Mouse (Mus musculus) midbrain, postnatal 0 days (tissue): ENCODE data around the gene Tceal8. TPM values are rescaled to one million over a fixed set of nuclear protein-coding genes. Genes with fewer than 3 reads are reported as not detected.

Source experiments
- ATAC-seq: fragments of 200-750 bp; cut with Nextera tagmentation; 2 replicates; pipeline ENCODE4 v1.8.0; 2017; ENCODE audit warnings: moderate number of reproducible peaks, mild to moderate bottlenecking, moderate TSS enrichment, moderate library complexity; ENCODE audit not compliant: low FRiP score
- DNase-seq: peaks from one replicate; pipeline ENCODE4 v3.0.0-alpha.2; 2015; ENCODE audit warnings: low spot score
- H3K27ac ChIP-seq: fragments of 300-500 bp; sonication (generic); 2 replicates; pipeline ENCODE4 v1.5.1; 2014; ENCODE audit warnings: low read depth, mild to moderate bottlenecking, low read length, mixed read lengths
- H3K27me3 ChIP-seq: fragments of 300-500 bp; sonication (generic); 2 replicates; pipeline ENCODE4 v1.6.1; 2014; ENCODE audit warnings: low read length, control low read depth, mixed read lengths; ENCODE audit not compliant: insufficient read depth
- H3K36me3 ChIP-seq: fragments of 300-500 bp; sonication (generic); 2 replicates; pipeline ENCODE4 v1.6.1; 2014; ENCODE audit warnings: low read length, control low read depth, mixed read lengths; ENCODE audit not compliant: insufficient read depth
- H3K4me1 ChIP-seq: fragments of 300-500 bp; sonication (generic); 2 replicates; pipeline ENCODE4 v1.6.1; 2014; ENCODE audit warnings: mild to moderate bottlenecking, control low read depth, antibody characterized with exemption, low read length, mixed read lengths; ENCODE audit not compliant: insufficient read depth
- H3K4me2 ChIP-seq: fragments of 300-500 bp; sonication (generic); 2 replicates; pipeline ENCODE4 v1.6.1; 2014; ENCODE audit warnings: low read depth, mild to moderate bottlenecking, low read length, mixed read lengths; ENCODE audit not compliant: poor library complexity, severe bottlenecking
- H3K4me3 ChIP-seq: fragments of 300-500 bp; sonication (generic); 2 replicates; pipeline ENCODE4 v1.5.1; 2014; ENCODE audit warnings: low read depth, mild to moderate bottlenecking, low read length, moderate library complexity
- H3K9ac ChIP-seq: fragments of 300-500 bp; sonication (generic); replicated peaks from 2 replicates; pipeline ENCODE4 v1.6.1; 2014; ENCODE audit warnings: mild to moderate bottlenecking, low read length, moderate library complexity, mixed read lengths; ENCODE audit not compliant: poor library complexity, severe bottlenecking
- H3K9me3 ChIP-seq: fragments of 300-500 bp; sonication (generic); 2 replicates; pipeline ENCODE4 v1.6.1; 2016; ENCODE audit warnings: low read length, control low read depth
- CTCF ChIP-seq: IDR thresholded peaks from 2 replicates; pipeline ENCODE4 v1.5.1; 2016; ENCODE audit warnings: antibody characterized with exemption, mild to moderate bottlenecking
- WGBS: fragments of 180-500 bp; shearing (Covaris S2); extraction: QIAGEN DNeasy Blood & Tissue Kit; methylation state at CpG from one replicate; pipeline ENCODE4 v1.1.7; 2014; 5-methylcytosine and 5-hydroxymethylcytosine counted together
- polyA plus RNA-seq: library from polyadenylated mRNA; unstranded; fragments of >200 nt; fragmentation: Nextera tagmentation; extraction: Ambion mirVana; gene quantifications from 2 replicates; pipeline ENCODE4 v1.2.1, GENCODE M21; 2015
- total RNA-seq: library from RNA; depleted of rRNA; stranded (reverse); fragments of >200 nt; gene quantifications from 2 replicates; pipeline ENCODE4 v1.2.3, GENCODE M21; 2014

The Tceal8 gene
- total and polyA plus RNA-seq, 2 experiments from 2014 or later = 84.0 to 135 TPM

DNA sequence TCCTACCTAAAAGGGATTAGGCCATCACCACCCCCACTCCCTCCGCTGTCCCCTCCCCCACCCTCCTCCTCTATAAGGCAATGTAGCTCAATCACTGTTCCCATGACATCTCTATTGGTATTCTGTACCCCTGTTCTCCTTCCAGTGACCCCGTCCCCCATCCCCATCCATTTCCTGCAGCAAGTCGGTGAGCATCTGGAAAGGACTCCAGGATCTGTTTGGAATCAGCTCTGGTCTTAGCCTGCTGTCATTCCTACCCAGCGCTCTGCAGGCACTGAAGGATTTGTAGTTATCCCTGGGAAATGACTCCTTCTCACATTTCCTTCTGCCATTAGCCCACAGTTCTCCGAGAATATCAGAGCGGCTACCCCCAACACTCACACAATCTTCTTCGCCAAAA lies 31.1 kb upstream of the Tceal8 start:
- H3K4me1 ChIP-seq = no peaks in the 10 kb centered on the region
- peak overlapping the region; percentile 49 for H3K4me2 ChIP-seq
- H3K9ac ChIP-seq = peak overlapping the region; percentile 62
- H3K27ac ChIP-seq = peak overlapping the region; percentile 73
- peak overlapping the region; percentile 45 for H3K4me3 ChIP-seq
- H3K36me3 ChIP-seq = no peaks in the 10 kb centered on the region
- peak; percentile 59 for ATAC-seq
- WGBS = 24% methylated on average over 7 of the region's 7 CpGs
- no peaks in the 10 kb centered on the region for H3K9me3 ChIP-seq
- H3K27me3 ChIP-seq = no peaks in the 10 kb centered on the region
- TF ChIP-seq CTCF = no peak
- peak; percentile 3 for DNase-seq

DNA sequence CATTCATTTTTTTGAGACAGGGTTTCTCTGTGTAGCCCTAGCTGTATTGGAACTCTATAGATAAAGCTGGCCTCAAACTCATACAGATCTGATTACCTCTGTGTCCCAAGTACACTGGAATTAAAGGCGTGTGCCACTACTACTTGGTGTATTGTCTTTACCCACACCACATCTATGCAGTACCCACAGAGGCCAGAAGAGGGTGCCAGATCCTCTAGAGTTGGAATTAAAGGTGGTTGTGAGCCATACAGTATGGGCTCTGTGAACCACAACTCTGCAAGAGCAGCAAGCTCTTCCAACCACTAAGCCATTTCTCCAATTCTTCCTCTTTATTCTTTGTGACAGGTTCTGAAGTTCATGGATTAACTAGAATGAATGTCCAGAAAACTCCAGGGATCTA lies 24.7 kb upstream of the Tceal8 start:
- Histone ChIP-seq H3K9ac (no peak overlapping the region), H3K4me1 (no peaks in the 10 kb centered on the region), H3K4me2 (no peak overlapping the region), H3K27me3 (no peaks in the 10 kb centered on the region), H3K9me3 (no peaks in the 10 kb centered on the region), H3K4me3 (no peak overlapping the region), H3K27ac (no peak overlapping the region), H3K36me3 (no peaks in the 10 kb centered on the region)
- DNase-seq (no peak), ATAC-seq (no peak)
- WGBS = 42% methylated on average over 1 of the region's 1 CpGs
- peak; percentile 50 for TF ChIP-seq CTCF

DNA sequence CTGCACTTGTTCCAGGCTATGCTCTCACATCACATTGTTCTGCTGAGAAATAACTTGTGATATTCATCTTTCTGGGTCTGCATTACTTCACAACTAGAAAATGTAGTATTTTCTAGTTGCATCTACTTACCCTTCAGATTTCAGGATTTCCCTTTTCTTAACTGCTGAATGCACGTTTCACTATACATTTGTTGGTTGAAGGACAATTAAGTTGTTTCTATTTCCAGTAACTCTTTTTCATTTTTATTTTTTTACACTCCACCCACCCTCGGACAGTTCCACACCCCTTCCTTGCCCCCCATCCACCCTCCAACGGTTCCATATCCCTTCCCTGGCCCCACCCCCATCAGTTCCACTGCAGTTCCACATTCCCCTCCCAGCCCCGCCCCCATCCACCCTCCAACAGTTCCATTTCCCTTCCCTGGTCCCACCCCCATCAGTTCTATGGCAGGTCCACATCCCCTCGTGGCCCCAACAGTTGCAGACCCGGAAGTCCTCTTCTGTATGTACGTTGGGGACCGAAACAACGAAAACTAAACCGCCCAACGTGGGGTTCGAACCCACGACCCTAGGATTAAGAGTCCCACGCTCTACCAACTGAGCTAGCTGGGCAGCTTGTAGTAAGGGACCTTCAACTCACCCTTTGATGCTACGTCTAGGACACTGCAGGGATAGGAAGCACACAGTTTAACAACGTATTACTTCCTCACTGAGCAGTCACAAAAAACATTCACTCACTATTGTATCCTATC lies 23.2 kb upstream of the Tceal8 start:
- 78% methylated on average over 16 of the region's 16 CpGs for WGBS
- Histone ChIP-seq H3K4me2 (no peak overlapping the region), H3K4me1 (no peaks in the 10 kb centered on the region), H3K9me3 (no peaks in the 10 kb centered on the region), H3K9ac (no peak overlapping the region), H3K36me3 (no peaks in the 10 kb centered on the region), H3K27me3 (no peaks in the 10 kb centered on the region), H3K27ac (no peak overlapping the region), H3K4me3 (no peak overlapping the region)
- no peak for ATAC-seq
- DNase-seq = no peak
- TF ChIP-seq CTCF = no peak

DNA sequence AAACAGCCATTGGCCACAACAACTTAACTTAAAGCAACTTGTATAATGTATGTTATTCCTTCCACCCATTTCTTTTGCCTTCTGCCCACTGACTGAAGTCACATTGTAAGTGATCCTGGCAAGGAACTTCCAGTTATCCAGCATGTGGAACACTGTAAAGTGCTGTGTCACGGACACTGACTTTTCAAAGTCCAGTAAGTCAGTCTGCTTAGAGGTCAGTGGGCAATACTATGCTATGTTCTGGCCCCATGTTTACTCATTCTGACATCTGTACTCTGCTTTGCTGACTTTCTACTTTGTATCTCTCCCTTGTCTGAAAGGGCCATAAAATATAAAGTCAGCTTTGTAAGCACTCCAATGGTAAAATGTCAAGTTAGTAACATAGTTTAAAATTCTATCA lies 11.0 kb upstream of the Tceal8 start:
- Histone ChIP-seq H3K9me3 (no peaks in the 10 kb centered on the region), H3K27me3 (no peaks in the 10 kb centered on the region), H3K36me3 (no peaks in the 10 kb centered on the region), H3K4me3 (no peak overlapping the region), H3K27ac (no peak overlapping the region), H3K4me1 (no peaks in the 10 kb centered on the region), H3K9ac (no peak overlapping the region), H3K4me2 (no peak overlapping the region)
- ATAC-seq (no peak), DNase-seq (no peak)
- WGBS = 88% methylated on average over 1 of the region's 1 CpGs
- no peak for TF ChIP-seq CTCF

DNA sequence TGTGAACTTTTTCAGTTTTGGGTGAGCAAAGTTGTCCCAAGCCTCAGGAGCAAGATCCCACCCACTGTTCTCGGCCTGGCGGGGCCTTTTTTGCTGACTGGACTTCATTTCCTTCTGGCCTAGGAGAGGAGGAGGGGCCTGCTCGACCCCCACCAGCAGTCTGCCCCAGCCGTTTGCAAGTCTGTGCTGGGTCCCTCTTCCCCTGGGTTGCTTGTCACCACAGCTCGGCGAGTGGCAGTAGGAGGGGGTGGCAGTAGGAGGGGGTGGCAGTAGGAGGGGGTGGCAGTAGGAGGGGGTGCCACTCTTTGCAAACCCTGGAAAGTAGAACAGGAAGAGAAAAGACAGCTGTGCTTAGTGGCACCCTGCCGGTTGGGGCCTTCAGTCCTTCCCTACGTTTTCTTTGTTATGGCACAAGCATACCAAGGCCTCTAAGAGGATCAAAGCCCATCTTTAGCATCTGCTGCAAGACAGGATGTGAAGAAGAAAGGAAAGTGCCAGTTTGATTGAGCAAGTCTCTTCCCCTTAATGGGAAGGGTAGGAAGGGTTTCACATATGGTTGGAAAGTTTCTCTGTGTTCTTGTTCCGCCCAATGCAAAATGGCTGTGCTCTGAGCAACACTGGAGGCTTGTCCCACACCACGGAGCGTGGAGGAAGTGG lies 8.9 kb upstream of the Tceal8 start:
- Histone ChIP-seq H3K9ac (no peak overlapping the region), H3K4me2 (no peak overlapping the region), H3K4me3 (no peak overlapping the region), H3K36me3 (no peaks in the 10 kb centered on the region), H3K27me3 (no peaks in the 10 kb centered on the region), H3K4me1 (no peaks in the 10 kb centered on the region), H3K9me3 (no peaks in the 10 kb centered on the region), H3K27ac (no peak overlapping the region)
- 26% methylated on average over 11 of the region's 11 CpGs for WGBS
- TF ChIP-seq CTCF = no peak
- DNase-seq (no peak), ATAC-seq (no peak)

DNA sequence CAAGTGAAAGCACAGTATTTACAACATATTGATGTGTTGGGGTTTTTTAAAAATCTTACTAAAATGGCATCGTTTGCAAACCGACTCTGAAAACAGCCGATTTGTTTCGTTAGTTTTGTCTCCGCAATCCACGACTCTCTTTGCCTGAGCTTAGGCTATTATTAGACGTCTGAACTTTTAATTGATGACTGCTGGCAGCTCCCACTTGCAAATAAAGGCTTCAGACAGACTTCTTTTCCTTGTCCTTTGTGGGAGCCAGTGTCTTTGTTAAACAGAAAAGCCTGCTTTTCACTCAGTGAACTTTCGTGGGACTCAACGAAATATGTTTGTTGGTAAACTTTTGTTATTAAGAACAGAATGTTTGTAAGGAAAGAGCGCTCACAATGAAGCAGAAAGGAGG lies 644 bp upstream of the Tceal8 start:
- H3K27me3 ChIP-seq = no peaks in the 10 kb centered on the region
- peak overlapping the region; percentile 50 for H3K4me3 ChIP-seq
- H3K9ac ChIP-seq = peak overlapping the region; percentile 36; the same call in 1 of the 2 replicates
- no peak for TF ChIP-seq CTCF
- DNase-seq (peak; percentile 21), ATAC-seq (no peak)
- H3K4me2 ChIP-seq = peak overlapping the region; percentile 50
- H3K4me1 ChIP-seq = no peaks in the 10 kb centered on the region
- WGBS = 16% methylated on average over 10 of the region's 10 CpGs
- H3K36me3 ChIP-seq = no peaks in the 10 kb centered on the region
- H3K27ac ChIP-seq = peak overlapping the region; percentile 82; the same call in 1 of the 2 replicates
- H3K9me3 ChIP-seq = no peaks in the 10 kb centered on the region
